Mouse (Mus musculus) inflammation-experienced regulatory T-cells, adult 6 months (primary cell): ENCODE data around the gene Itgbl1. TPM values are rescaled to one million over a fixed set of nuclear protein-coding genes. Genes with fewer than 3 reads are reported as not detected.
"Not testable (repeated sequence)": the region's sequence is repeated elsewhere in the genome, so short reads cannot be mapped to it uniquely, and the experiment has no call there.

Experiments used
- ATAC-seq: one replicate; pipeline ENCODE4 v1.8.0; 2017
- polyA plus RNA-seq, 3 experiments: library from polyadenylated mRNA; unstranded; fragments of 100-300 nt; shearing (Covaris generic); gene quantifications; one replicate each; pipeline ENCODE4 v1.2.1; 2017

Itgbl1 gene
- not detected for polyA plus RNA-seq

DNA sequence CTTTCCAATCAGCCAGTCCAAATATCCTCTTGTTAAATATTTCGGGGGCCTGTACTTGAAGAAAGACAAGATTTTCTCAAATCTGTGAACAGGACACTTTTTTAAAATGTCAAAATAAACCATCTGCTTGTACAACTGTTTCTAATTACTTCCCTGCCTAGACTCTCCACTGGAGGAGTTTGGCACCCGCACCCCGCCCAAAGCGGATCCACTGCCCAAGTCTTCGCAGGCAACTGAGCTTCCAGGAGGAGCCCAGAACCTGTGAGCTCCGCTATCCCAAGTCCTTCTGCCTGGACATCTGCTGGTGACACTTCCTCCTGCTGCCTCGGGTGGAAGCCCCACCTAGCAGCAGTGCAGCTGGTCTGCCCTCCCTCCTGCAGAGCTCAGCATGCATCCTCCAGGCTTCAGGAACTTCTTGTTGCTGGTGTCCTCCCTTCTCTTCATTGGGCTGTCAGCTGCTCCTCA lies at the start of gene Itgbl1:
TSS of gene Itgbl1 (plus strand) at position 51 of the 465 bp plus-strand sequence.
- ATAC-seq = no peak

DNA sequence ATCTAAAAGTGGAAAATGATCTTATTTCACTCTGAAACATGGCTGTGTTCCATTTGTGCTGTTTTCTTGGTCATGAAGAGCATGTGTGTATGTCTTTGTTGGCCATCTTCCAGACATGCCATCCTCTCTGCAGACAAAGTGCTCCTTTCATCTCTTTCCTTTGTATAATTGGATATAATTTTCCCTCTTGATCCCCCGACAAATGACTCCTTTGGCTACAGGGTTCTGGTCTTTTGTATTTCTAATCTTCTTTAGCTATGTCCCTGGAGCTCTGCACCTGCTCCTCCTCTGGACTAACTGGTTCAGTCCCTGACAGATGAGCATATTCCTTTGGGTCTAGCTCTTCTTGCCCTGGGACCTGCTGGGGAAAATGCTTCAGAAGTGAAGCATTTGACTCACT lies 36.8 kb upstream of the Itgbl1 start:
- no peak for ATAC-seq

DNA sequence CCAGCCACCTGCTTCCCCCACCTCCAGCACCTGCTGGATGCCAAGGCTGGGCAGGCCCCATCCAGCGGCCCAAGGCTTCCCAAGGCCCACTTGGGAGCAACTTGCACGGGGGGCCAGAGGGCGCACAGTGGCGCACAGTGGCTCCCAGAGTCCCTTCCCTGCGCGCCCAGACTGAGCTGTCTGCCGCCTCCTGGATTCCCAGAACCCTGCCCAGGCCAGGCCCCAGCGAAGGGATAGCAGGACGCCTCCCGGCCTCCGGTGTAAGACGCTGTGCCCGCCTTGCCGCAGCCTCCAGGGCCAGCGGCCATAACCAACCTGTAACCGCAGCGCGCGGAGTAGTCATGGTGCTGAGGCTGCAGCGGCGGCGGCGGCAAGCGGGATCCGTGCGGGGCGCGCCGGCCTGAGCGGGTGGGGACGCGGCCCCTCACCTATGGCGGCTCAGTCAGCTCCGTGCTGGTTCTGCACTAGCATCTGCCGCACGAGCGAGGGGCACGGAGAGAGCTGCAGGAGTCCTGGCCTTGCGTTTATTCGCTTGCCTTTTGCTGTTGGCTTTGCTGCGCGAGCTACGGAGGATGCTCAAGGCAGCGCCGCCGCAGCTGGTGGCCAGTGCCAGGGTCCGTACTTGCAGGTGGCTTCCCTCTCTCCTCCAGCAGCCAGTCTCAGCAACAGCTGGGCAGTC lies 33.1 kb upstream of the Itgbl1 start, which contains the start of gene Nalcn:
TSS of gene Nalcn (minus strand) at position 644 of the 679 bp plus-strand sequence.
- no peak for ATAC-seq

DNA sequence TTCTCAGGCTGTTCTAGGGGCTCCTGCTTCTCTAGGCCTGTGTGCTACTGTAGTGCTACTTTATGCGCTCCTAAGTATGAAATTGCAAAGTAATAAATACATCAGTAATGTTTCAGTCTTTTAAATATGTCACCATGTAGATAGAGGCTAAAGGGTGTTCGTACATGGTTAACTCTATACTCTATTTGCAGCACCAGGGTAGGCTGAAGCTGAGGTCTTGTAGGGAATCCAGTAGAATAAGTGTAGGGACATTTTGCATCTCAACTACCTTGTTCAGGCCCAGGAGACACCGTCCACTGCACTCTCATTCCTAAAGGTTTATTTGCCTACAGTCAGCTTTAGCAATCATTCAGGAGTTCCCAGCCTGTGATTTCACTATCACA lies 32.6 kb upstream of the Itgbl1 start:
- ATAC-seq = no peak

DNA sequence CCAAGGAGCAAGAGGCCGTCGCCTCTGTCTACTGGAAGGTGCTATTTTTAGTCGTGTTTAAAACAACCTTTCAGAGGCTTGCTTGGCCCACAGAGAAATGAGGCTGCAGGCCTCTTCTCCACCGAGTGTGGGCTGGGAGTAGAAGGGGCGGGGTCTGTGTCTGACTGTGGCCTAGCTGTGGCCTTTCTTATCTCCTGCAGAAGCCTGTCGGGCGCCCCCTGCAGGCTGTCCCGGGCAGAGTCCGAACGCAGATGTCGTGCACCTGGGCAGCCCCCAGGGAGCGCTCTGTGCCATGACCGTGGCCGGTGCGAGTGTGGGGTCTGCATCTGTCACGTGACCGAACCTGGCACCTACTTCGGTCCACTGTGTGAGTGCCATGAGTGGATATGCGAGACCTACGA lies 1.3 kb downstream of the Itgbl1 start:
- no peak for ATAC-seq

DNA sequence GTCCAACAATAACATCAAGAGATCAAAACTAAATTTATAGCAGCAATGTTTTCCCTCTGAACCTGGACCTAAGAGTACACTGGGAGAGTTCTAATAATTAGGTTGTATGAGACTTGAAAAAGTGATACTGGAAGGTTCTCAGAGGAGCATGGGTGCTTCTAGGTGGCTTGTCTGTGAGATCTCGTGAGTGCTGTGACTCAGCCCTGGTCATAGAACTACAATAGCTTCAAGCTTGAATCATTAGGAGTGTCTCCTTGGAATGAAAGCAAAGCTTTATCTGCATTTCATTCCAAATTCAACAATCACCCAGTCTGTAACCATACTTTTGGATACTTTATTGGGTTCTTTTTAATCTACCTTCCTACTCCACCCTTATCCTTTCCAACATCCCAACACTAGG lies 2.6 kb downstream of the Itgbl1 start:
- no peak for ATAC-seq

DNA sequence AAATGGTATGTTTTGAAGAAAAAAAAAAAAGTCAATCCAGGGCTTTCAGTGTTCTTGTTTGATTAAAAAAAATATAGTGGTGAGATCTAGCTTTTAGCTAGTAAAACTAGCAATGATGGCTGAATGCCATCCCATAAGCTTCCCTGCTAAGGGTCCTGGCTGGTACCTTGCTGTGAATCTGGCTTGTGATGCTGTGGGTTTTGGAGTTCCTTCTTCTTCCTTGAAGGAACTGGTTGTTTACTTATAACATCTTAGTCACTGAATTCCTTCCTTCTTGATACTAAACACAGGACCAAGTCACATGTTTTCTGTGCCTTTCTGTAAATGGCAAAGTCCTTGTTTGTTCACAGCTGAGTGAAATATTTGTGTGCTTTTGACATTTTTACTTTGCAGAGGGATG lies 3.4 kb downstream of the Itgbl1 start:
- ATAC-seq = no peak

DNA sequence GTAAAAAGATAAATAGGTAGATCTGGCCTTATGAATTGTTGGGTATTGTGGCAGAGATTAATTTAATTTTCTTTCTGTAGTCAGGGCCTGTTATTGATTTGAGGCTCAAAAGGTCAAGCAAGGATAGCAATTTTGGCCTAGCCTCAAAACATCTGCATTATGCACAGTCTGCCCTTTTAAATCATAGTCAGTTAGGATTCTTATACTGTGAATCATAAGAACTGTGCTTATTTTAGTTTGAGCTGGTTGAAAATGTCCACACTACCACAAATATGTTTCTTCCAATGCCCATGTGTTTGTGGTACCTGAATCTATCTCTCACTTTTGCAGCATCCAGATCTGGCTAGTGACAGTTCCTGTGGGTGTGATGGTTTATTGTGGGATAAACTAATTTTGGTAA lies 4.7 kb downstream of the Itgbl1 start:
- no peak for ATAC-seq

DNA sequence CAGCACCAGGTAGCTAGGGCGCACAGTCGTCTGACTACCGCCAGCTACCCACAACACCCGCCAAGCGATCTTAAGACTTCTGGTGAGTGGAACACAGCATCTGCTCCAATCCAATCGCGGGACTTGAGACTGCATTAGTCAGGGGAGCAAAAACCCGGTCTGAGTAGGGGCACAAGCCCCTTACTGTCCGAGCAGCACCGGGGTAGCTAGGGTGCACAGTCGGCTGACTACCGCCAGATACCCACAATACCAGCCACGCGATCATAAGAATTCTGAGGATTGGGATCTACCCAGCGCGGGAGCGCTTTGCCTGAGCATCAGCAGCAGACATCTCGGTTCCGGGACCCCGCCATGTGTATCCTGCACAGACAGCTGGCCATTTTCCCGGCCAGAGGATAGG lies 11.3 kb downstream of the Itgbl1 start:
- ATAC-seq = not testable (repeated sequence)

DNA sequence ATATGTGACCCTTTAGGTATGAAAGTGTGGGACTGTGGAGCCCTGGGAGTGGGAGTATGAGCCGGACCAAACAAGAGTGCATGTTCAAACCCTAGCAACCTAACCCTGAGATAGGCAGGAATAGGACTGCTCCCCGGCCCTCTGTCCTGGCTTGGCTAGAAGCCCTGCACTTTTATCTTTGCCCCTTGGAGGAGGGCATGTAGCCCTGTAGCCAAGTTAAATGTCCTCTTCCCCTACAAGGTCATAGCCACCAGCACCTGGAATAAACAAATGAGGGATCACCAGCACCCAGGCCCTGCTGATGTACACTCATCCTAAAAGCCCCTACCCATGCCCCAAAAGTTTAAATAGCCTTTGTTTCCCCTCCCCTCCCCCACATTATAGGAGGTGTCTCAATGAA lies 18.3 kb downstream of the Itgbl1 start:
- no peak for ATAC-seq

DNA sequence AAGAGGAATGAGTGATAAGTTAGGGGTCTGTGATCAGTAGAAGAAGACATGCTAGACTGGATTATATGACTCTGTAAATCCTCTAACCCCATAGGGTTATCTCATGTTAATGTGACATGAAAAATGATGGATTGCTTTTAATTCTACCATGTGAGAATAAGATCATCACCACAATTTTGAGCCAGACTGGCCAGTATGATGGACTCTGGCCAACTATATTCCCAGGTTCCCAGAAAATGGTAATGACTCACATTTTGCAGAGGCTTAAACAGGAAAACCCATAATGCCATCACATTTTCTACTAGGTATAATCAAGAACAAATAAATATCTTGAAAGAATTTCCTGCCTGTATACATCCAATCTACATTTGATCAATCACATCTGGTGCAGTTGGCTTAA lies 55.0 kb downstream of the Itgbl1 start:
- no peak for ATAC-seq

DNA sequence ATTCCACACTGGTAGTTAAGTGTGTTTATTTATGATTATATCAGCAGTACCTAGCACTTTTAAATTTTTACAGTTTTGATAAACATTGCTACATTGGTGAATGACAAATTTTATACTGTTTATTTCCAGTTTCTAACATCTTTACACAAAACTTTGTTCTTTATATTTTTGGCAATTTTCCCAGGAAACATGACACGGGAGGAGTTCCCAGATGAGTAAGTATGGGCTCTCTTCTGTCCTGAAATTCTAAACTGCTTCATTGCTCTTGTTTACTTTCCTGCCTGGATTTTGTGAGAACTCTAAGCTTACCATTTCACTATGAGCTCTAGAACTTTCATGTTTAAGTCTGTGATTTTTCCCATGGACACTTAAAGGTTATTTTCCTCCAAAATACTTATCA lies 82.3 kb downstream of the Itgbl1 start:
- no peak for ATAC-seq

DNA sequence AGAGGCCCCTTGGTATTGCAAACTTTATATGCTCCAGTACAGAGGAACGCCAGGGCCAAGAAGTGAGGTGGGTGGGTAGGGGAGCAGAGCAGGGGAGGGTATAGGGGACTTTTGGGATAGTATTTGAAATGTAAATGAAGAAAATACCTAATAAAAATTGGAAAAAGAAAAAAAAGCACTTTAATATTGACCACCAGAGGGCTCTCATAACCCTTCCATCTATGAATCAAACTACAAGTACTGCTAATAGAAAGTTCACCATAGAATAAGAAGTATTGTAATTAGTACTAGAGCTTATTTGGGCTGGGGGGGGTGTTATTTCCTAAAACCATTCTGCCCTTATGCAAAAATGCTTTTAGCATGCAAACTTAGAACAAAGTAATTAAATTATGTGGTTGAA lies 91.2 kb downstream of the Itgbl1 start:
- ATAC-seq = no peak

DNA sequence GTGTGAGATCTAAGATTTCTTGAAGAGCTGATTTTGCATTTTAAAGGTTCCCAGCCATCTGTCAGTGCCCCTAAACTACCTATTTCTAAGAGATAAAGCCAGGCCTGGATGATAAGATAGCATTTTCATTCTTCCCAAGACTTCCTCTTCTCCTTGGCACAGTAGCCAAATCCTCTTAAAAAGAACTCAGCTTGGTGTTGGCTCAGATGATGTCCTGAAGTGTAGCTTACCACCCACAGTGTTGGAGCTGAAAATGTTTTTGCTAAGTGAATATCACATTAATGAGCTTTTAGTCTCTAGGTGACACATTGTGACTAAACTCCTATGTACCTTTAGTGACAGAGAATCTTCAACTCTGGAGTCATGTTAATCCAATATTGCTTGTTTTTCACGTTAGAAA lies 99.8 kb downstream of the Itgbl1 start:
- no peak for ATAC-seq

DNA sequence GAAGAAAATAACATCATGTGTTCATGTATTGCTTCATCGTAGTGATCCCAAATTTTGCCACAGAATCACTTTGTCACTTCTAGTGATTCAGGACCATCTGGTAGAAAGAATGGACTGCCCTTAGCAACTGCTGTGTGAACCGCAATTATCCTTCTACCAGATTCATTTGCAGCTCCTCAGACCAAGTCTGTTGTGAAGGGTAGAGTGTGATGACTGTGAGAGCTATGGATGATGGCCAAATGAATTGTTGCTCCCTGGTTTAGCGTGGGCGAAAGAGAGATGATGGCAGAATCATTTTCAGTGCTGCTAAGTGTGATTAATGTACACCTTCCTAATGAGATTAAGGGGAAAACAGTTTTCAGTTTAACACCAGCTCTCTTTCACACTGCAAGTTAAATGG lies 100.3 kb downstream of the Itgbl1 start:
- no peak for ATAC-seq

DNA sequence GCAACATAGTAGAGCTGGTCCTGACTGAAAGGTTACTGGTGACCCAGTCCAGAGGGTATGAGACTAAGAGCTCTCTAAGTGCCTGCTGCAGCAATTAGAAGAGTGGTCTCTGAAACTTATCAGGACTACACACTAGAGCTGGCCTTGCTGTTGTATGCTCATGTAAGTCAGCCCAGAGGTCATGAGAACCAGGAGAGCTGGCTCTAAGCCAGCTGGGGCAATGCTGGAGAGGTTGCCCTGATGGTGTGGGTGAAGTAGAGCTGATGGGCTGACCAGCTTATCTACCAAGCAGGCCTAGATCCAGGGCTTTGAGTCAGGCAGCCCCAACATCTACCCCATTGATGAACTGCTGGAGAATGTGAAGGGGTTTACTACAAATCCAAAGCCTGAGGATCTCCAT lies 142.0 kb downstream of the Itgbl1 start:
- ATAC-seq = no peak

DNA sequence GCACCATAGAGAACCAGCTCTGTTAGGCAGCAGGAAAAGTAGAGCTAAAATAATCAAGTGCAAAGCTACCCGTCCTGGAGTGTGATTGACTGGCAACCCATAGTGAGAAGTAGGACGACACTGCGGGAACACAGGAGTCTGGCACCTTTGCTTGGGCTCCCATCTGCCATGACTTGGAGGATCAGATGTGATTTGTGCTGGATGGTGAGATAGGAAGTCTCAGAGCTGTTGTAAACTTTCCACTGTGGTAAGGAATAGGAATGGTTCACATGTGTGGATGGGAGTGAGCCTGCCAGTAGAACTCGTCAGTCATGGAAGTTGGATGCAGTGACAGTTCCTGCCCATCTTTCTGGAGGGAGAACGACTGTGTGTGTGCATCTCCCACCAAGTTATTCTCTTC lies 177.9 kb downstream of the Itgbl1 start:
- ATAC-seq = no peak

DNA sequence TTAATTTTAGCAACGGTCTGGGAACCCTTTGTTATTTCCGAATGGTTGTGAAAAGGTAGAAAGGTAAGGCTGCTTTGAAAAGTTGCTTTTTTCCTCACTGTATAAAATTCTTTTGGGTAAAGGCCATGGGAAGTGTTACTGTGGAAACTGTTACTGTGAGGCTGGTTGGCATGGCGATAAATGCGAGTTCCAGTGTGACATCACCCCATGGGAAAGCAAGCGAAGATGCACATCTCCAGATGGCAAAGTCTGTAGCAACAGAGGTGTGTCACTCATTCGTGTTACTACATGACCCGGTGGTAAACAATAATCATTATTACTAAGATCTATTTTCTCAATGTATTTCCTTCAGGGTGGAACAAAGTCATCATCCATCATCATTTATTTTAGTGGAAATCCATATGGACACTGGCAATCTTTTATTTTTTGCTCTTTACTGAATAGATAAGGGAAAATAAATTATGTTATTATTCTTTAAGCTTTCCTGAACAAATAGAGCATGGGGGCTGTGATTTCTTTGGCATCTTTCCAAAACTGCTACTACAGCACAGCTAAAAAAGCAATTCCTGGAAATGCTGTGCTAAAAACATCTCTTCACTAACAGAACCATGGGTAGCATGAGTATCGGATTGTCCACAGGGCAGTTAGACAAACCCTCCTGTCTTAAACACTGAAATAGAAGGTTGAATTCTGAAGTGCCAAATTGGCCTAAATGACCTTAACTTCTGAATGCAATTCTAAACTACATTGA lies 184.1 kb downstream of the Itgbl1 start:
- no peak for ATAC-seq

DNA sequence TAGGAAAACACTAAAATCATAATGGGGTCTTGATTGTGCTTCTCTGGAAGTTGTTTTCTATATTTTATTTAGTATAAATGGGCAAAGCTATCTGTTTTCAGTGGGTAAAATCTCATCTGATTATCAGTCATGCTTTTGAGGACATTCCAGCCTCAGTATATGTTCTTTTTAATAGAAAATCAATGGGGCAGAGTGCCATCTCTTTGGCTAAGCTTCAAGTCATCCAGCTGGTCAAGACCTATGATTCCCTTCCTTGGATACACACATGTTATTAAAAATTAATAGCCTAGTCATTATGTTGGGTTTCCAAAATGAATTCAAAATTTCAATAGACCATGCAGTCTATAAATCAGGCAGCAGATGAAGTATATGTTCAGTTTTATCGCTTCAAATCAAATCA lies 204.8 kb downstream of the Itgbl1 start:
- ATAC-seq = no peak

DNA sequence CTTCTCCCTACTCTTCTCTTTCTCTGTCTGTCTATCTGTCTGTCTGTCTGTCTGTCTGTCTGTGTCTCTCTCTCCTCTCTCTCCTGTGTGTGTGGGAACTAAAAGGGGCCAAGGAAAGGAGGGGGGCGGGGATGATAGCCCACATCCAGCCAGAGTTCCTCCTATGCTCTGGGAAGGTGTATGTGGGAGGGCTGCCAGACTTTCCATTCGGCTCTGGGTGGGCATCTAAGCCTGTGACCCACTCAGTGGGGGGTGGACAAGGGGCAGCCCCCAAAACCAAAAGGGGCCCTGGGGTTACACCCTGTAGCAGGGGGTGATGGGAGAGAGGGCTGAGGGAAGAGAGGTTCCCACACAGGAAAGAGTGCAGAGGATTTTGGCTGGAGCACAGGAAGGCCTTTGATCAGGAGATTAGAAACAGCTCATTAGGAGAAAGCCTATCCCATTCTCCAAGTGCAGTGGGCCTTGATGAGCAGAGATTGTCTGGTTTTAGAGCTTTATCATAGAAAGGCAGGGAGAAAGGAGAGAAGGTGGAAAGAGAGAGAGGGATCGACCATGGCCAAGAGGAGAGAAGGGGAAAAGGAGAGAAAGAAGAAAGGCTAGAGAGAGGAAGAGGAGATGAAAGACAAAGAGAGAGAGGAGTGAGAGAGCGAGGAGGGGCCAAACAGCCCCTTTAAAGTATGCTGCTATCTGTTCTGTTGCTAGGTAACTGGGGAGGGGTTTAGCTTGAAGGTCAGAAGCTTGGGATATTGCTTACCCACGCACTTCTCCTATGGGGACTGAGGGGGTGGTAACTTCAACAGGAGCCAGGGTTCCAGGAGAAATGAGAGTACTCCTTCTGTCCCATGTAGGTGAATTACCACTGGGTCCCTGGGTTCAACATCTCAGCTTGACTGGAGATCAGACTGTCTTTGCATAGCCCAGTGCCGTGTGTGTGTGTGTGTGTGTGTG lies 206.3 kb downstream of the Itgbl1 start:
- no peak for ATAC-seq

DNA sequence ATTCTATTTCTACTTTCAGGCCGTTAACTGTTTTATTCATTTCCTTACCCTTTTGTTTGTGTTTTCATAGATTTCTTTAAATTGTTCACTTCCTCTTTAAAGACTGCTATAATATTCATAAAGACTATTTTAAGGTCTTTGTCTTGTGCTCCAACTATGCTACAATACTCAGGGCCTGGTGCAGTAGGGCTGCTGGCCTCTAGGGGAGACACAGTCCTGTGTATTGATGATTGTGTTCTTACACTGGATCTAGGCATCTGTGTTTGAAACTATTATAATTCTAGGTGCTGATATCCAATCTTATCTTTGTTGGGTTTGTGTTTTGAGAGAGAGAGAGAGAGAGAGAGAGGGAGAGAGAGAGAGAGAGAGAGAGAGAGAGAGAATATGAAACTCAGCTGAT lies 268.1 kb downstream of the Itgbl1 start:
- no peak for ATAC-seq

DNA sequence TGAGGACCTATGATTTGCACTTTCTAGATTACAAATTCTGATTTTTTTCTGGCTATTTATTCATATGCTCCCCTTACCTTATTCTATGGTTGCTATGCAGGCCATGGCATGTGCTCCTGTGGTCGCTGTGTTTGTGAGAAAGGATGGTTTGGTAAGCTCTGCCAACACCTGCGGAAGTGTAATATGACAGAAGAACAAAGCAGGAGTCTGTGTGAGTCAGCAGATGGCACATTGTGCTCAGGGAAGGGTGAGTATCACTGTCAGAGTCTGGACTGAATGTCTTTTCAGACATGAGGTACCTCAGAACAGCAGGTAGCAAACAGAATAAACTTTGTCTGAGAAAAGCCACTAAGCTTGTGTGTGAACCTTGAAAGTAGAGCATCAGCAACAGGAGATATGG lies 306.8 kb downstream of the Itgbl1 start:
- ATAC-seq = no peak

DNA sequence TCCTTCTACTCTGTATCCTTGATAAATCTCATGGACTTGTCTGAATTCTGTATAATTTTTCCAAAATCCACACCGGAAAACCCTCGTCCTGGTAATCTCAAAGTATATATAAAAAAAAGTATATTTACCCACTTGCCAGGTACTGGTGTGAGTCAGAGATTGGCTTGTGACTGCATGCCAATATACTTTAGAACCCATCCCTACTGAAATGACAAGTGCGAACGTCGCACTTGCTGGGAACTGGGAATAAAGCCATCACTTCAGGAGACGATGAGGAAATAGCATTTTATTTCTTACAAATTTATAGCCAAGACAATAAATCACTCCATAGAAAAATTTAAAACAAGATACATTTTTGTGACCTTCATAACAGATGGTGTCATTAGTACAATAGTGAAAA lies 308.2 kb downstream of the Itgbl1 start:
- ATAC-seq = no peak
